Mouse (Mus musculus) 3T3-L1 (cell line): ENCODE results near the gene Rlim.

Source experiments
- DNase-seq: peaks from one replicate; pipeline ENCODE4 v3.0.0-alpha.2; 2015; ENCODE audit warnings: low read depth, low spot score

The Rlim gene

DNA sequence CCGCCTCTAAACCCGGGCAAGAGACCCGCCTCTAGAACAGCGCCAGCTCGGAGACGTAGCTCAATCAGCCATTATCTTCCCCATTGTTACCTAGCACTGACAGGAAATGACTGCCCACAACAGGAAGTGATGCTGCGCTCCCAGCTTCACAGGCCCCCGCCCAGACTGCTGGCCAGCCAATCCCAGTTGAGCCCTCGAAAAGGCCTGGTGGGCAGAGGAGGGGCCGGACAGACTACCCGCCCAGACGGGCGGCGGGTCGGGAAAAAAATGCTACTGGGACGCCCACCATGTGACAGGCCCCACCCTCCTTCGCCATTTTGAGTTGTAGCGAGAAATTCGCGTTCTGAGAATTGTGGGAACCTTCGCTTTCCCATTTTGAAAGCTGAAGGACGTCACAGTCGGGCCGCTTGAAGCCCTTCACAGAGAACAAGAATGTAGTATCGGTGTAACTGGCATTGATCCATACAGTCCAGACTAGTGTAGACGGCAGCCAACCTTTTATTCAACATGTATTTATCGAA, at the start of gene Rlim:
Gene Rlim, minus strand, starts transcription at position 116 of the 521 bp plus-strand sequence.
- DNase-seq: peak; percentile 94

DNA sequence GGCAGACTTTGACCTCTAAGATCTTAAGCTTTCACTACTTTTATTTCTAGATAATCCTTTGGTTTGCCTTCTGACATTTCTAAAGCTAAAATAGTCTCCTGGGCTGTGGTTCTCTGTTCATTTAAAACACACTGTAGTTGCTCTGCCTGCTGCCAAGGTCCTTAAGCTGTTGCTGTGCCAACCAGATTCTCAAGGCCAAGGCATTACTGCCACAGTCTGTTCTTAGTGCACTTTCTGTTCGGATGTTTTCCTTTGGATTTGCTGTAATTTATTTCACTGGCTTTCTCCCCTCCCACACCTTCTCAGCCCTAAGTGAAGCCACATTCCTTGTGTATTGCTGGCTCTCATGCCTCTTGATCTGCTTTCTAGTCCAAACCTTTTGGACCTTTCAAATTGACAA, 36.1 kb upstream of the Rlim start:
- no peak for DNase-seq

GRCm38 (mm10) chrX:104015048-104015447, 34.0 kb upstream of the Rlim start:
- DNase-seq: no peak

DNA sequence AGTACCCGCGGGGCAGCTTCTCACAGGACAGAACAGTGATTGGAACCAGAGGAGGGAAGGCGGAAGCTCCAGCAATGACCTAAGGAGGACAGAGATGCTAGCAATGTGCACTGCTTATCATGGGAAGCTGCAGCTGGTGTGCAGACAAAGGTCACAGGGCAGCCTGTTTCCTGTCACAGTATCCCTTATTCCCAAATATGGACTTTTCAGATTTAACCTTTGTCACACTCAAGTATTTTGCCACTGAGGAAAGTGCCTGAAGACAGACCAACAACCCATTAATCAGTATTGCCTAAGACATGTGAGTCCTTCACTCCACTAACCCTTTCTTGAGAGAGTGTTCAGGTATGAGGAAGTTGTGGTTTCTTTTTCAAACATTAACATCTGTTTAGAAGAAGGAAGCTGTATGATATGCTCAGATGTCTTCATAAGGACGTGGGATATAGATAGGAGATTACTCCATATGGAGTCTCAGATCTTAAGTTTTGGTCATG, 32.3 kb upstream of the Rlim start:
- DNase-seq: peak; percentile 72

- DNase-seq: no peak
Measured at GRCm38 (mm10) chrX:103994741-103995140, 13.7 kb upstream of the Rlim start.

DNA sequence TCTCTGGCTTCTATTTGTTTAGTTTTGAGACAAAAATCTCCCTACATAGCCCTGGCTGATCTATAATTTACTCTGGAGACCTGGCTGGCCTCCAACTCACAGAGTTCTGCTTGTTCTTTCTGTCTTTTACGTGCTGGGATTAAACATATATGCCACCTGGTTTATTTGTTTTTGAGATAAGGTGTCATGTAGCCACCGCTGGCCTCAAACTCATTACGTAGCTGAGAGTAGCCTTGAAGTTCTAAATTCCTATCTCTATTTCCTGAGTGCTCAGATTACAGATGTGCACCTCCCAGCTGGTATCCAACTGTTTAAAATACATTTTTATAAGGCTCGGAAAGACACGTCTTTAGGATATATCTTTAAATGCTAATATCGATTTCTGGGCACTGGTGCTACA, 12.8 kb upstream of the Rlim start:
- no peak for DNase-seq

DNA sequence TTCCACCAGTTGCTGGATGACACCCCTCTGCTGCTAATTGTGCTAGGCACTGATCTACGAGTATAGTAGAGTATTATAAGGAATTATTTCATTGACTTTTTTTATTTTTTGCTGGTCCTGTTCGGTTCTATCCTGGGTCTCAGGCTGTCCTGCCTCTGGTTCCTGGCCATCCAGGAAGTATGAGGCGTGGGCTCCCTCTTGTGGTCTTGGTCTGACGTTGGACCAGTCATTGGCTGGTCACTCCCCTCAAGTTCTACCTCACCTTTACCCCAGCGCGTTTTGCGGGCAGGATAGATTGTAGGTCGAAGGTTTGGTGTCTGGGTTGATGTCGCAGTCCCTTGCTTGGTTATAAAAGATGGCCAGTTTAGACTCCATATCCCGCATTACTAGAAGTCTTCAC, 10.6 kb upstream of the Rlim start:
- DNase-seq: peak; percentile 57

- DNase-seq: peak; percentile 61
Measured at GRCm38 (mm10) chrX:103990392-103990791, 9.3 kb upstream of the Rlim start.

GRCm38 (mm10) chrX:103987215-103987964, 6.3 kb upstream of the Rlim start:
- DNase-seq: peak; percentile 61

DNA sequence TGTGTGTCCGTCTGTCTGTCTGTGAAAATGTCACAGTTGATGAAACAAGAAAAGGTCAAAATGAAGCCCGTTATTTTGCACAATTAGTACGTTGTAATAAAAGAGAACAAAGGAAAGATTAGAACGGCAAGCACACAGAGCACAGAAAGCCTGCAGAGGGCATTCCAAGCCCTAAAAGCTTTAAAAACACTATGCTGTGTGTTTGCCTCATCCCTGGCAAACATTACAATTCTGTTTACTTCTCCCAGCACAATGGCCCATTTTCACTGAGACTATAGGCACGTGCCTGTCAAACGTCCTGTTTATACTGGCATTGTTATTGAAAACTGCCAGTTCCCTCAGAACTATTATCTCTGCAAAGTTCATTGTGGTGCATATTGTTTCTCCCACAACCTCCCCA, 5.1 kb upstream of the Rlim start:
- no peak for DNase-seq

GRCm38 (mm10) chrX:103984992-103985391, 3.9 kb upstream of the Rlim start:
- no peak for DNase-seq

DNA sequence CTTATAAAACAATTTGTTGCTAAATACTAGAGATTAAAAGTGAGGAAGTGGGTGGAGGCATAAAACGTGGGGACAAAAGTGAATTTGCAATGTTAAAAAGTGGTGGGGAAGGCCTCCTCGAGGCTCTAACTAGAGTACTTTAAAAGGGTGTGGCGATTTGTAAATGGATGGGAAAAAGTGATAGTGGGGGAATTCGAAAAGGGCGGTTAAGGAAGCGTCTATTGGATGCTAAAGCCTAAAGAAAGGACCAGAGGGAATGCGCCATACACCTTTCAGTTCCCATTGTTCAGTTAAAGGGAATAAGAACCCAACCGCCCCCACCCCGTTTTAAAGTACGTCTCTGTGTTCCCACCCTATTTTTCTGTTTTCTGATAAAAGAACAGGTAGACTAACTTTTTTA, 722 bp upstream of the Rlim start:
- DNase-seq: no peak

DNA sequence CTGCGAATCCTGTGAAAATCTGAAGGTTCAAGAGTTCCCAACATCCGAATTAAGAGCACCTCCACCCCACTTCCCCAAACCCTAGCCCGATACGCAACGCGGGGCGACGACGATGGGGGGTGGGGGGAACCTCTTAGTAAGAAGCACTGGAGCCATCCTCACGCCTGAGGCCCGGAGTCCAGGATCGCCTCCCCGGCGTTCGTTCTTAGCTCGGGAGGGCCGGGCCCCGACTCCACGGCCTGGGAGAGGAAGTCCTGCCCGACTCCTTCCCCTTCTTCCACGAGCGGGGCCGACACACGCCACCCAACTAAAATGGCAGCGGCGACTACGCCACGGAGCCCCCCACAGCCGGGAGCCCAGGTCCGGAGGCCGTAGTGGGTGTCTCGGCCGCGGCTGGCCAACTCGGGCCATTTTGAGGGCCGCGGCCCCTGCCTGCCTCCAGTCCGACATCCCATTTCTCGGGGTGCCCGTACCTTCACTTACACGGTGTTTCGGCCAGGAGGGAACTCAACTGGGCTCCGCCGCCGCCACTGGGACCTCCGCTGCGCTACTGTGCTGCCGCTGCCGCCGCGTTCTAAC, 405 bp downstream of the Rlim start:
- DNase-seq: peak; percentile 39

- DNase-seq: peak; percentile 71
Measured at GRCm38 (mm10) chrX:103980036-103980435, 1.0 kb downstream of the Rlim start.

GRCm38 (mm10) chrX:103939701-103940100, 41.4 kb downstream of the Rlim start:
- DNase-seq: no peak

- DNase-seq: peak; percentile 58
Measured at GRCm38 (mm10) chrX:103937333-103937732, 43.8 kb downstream of the Rlim start.

- DNase-seq: no peak
Measured at GRCm38 (mm10) chrX:103922436-103922835, 58.6 kb downstream of the Rlim start.

GRCm38 (mm10) chrX:103918954-103919353, 62.1 kb downstream of the Rlim start:
- peak; percentile 18 for DNase-seq

- peak; percentile 49 for DNase-seq
Measured at GRCm38 (mm10) chrX:103914790-103915189, 66.3 kb downstream of the Rlim start.
